Mouse (Mus musculus) kidney, postnatal 10 days (tissue): Measurements from ENCODE around the gene Unk.

Experiments used
- DNase-seq: peaks from one replicate; pipeline ENCODE4 v3.0.0; 2021; ENCODE audit warnings: mixed read lengths

The Unk gene

DNA sequence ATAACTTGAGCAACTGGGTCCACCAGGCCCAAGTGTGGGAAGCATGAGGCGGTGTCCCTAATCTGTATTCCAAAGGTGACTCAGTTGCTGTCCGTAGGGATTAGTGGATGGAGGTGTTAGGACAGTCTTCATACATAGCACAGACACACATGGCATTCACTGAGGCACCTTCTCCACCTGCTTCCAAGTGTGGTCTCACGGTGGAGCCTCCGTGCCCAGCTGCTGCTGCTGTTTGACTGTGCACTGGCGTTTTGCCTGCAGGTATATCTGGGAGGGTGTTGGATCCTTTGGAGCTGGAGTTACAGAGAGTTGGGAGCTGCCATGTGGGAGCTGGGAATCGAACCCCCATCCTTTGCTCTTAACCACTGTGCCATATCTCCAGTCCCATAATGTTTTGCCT lies 4.5 kb downstream of the Unk start:
- DNase-seq = no peak

DNA sequence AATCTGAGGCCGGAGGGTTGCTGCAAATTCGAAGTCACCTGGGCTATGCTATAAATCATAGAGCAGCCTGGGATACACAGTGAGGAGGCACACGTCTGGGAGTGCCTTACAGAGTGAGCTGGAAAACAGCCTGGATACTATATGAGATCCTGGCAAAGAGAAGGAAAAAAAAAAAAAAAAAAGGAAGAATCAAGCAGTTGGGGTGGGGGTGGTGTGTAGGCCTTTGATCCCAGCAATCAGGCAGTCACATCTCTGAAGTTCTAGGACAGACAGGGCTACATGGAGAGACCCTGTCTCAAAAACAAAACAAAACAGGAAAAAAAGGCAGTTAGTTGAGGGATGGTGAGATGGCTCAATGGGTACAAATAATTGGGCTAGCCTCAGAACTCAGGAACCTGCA lies 6.5 kb downstream of the Unk start:
- DNase-seq = no peak

DNA sequence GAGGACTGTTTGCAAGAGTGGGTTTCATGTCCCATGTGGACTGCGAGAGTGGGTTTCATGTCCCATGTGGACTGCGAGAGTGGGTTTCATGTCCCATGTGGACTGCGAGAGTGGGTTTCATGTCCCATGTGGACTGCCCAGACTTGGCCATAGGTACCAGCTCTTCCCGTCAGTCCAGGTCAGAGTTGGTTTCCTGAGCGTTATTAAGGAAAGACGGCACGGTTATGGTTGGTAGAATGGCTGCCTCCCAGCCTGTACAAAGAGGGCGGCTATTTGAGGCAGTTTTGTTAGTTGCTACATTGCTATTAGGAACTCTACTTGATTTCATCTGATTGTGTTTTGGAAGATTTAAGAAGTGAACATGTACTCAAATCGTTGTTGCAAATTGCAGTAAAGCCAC lies 7.7 kb downstream of the Unk start:
- DNase-seq = no peak

DNA sequence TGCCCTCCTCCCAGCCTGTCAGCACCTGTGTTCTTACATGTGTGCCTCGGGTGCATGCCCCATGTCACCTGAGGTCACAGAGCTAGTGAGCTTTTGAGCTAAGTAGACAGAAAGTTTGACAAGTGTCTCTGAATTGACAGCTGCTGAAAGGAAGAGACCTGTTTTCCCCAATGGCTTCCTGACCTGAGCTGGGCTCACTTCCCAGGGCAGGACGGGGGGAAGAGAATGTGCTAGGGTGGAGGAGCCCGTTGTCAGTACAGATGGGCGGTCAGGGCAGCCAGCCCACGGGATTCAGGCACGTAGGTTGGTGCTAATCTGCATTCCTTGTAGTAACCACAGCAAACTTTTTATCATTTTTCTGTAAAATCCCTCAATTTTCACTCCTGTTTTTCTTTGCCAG lies 10.5 kb downstream of the Unk start:
- no peak for DNase-seq

DNA sequence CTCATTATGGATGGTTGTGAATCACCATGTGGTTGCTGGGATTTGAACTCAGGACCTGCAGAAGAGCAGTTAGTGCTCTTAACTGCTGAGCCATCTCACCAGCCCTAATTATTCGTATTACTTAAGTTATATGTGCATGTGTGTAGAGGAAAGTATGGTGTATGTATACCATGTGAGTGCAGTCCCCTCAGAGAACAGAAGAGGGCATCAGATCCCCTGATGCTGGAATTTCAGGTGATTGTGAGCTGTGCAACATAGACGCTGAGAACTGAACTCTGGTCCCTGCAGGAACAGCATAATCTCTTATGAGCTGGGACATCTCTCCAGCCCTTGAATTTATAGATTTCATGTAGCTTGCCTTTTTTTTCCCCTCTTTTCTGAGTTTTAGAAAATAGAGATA lies 11.7 kb downstream of the Unk start:
- no peak for DNase-seq

DNA sequence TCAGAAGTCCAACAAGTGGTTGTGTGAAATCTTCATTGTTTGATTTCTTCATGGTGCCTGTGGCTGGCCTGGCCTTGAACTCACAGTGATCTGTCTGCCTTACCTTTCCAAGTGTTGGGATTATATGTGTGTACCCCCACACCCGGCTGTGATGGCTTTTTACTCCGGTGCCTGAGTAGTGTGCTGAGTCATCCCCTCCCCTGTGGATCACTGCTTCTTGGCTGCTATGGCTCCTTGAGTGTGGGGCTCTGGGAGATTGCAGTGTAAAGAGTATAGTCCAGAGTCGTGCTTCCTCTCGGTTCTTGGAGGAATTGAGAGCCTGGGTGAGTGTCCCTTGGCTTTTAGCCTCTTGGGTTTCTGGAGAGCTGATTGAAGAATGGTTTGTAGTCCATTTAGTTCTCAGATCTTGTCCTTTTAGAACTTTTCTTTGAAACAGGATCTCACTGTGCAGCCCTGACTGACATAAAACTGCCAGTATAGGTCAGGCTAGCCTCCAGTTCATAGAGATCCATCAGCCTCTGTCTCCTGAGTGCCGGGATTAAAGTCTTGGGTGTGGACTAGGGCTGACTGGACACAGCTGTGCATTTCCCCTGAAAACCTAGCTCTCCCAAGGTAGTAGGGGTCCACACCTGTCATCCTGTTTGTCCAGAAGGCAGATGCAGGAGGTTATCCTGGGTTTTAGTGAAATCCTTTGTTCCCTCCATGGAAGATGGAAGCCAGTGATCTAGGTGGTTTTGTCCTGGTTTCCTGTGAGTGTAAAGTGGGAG lies 12.4 kb downstream of the Unk start:
- no peak for DNase-seq

DNA sequence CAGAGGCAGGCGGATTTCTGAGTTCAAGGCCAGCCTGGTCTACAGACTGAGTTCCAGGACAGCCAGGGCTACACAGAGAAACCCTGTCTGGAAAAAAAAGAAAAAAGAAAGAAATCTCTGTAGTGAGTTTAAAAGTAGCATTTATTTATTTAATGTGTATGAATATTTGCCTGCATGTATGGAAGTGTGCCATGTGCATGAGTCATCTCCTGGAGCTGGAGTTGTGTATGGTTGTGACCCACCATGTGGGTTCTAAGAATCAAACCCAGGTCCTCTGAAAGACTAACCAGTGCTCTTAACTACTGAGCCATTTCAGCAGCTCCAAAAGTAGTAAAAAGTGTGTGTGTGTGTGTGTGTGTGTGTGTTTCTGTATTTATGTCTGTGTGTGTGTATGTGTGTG lies 13.2 kb downstream of the Unk start:
- no peak for DNase-seq

DNA sequence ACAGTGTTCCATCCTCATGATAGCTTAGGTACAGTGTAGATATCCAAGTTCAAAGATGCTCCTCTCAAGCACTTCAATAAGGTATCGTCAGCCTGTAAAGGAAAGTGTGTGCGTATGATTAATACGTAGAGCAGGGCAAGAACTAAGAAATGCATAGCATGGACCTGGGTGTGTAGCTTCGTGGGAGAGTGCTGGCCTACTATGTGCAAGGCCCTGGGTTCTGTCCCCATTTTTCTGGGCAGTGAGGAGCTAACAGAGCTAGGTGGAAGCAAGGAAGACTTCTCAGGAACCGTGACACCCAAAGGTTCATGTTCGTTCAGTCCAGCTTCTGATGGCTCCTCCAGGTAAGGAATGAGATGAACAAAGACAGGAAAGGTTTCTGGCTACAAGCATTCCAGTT lies 15.1 kb downstream of the Unk start:
- no peak for DNase-seq

DNA sequence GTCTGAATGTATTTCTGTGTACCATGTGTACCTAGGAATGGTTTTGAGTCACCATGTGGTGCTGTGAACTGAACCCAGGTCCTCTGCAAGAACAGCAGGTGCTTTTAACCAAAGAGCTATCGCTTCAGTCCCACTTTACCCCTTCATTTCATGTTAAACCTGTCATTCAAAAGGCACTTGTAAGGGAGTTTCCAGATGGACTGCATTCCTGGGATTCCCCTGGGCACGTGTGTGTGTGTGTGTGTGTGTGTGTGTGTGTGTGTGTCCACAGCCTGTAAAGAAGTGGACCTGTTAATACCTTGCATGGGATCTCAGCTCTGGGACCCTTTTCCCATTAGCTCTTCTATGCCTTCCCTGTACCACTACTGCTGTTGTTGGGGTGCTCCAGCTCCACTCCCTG lies 19.5 kb downstream of the Unk start:
- DNase-seq = no peak

DNA sequence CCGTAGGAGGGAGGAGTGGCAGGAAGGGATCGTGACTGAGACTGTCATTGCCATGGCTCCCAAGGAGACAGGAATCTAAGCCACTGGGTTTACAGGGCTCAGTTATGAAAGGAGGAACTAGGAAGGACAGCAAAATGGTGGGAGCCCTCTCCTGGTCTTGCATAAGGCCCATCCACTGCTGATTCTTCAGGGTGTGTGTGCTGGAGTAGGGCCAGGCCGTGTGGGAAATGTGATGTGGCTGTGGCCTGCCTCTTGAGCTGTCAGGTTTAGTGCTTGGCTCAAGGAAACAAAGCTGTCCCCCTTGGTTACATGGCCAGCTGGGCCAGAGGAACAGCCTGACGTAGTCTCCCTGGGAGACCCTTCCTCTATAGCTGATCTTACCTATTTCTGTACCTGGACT lies 20.1 kb downstream of the Unk start:
- DNase-seq = no peak

DNA sequence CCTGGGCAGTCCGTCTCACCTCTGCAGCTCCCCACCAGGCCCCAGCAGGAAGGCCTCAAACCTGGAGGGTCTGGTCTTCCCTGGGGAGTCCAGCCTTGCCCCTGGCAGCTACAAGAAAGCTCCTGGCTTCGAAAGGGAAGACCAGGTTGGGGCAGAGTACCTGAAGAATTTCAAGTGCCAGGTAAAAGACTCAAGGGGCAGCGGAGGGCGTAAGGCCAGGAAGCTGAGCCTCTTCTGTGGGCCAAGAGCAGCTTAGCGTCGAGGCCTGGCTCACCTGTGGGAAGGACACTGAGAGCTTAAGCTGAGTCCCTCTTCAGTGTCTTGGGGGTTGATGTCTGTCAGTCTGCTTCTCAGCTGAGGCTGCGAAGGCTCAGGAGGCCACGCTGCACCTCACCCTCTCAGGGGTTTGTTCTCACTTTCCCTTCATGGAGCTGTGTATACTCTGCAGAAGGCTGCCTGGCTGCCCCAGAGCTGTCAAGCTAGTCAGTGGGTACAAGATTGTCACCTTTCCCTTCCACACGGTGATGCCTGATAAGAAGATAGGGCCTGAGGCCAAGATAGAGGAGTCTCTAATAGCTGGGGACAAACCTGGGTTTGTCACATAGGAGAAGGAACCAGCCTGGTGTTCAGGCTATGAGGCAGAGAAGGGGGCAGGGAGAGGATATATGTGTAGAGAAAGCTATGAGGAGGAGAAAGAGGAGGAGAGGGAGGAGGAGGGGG lies 23.5 kb downstream of the Unk start:
- no peak for DNase-seq

DNA sequence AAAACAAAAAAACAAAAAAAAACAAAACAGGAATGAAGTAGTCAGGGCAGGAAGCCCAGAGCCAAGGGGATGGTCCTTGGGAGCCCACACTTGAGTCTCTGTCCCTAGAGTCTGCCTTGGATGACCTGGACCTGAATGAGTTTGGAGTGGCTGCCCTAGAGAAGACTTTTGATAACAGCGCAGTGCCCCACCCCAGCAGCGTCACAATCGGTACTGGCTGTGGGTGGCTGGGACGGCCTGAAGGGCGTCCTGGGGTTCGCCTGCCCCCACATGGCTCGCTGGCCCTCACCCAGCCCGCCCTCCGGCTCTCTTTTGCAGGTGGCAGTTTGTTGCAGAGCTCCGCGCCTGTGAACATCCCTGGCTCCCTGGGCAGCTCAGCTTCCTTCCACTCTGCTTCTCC lies 25.8 kb downstream of the Unk start:
- no peak for DNase-seq

DNA sequence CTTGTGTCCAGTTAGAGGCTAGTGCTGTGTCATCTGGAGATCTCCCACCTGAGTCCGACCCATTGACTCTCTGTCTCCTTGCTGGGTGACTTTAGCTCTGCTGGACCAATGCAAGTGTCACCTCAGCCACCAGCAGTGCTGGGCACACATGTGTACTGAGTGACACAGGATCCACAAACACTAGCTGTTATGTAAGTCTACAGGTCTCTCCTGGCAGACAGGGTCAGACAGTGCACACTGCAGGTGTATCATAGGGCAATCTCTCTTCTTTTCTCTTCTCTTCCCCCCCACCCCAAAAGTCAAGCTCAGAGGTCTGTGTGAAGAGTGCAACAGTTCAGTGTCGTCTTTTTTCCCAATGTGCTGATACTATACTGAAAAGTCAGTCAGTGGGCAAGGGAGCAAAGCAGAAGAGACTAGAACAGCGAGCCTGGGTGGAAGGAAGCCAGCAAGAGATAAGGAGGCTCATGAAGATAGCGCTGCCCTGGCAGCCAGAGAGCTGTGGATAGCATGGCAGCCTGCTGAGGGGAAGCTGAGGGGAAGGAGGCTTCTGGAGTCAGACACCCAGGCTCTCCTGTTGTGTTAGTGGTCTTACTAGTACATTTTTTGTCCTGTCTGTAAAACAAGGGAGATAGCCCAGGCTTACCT lies 27.2 kb downstream of the Unk start:
- no peak for DNase-seq

DNA sequence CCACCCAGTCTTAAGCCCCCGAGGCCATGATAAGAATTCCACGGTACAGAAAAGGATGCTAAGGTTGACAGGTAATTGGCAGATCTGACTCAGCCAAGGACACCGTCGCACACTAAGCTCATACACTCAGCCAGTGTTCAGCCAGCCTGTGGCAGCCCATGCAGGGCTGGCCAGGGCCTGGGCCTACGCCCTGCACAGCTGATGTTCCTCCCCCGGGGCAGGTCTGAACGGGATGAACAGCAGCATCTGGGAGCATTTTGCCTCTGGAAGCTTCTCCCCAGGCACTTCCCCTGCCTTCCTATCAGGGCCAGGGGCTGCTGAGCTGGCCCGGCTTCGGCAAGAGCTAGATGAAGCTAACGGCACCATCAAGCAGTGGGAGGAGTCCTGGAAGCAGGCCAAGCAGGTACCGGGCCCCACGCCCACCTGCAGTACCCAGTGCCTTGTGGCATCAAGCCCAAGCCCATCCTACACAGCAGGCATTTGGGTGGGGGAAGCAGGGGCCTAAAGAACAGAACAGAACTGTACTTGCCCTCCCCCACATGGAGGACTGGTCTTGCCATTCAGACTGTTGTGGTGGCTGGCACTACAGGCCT lies 28.0 kb downstream of the Unk start:
- no peak for DNase-seq

DNA sequence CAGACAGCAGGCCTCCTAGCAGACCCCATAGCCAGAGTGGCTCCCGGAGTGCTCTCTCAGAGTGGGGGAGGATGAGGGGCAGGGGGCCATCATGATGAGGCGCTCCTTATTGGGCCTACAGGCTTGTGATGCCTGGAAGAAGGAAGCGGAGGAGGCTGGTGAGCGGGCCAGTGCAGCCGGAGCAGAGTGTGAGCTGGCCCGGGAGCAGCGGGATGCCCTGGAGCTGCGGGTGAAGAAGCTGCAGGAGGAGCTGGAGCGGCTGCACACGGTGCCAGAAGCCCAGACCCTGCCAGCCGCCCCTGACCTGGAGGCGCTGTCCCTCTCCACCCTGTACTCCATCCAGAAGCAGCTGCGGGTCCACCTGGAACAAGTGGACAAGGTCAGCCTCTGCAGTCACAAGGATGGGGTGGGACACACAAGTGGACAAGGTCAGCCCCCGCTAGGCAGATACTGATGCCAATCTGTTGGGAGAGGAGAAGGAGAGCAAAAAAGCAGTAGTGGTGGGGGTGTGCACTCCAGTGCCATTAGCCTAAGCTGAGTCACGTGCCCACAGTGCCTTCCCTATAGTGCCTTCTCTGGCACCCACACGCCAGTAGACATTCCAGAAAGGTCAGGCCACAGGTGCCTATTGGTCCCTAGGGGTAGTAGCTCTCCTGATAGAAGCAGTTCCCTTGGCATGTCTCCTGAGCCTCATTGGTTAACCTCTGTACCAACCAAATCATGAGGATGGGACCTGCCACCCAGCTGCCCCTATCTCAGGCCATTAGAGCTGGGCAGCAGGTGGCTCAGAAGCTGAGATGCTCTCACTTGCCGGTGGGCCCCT lies 29.0 kb downstream of the Unk start:
- no peak for DNase-seq

DNA sequence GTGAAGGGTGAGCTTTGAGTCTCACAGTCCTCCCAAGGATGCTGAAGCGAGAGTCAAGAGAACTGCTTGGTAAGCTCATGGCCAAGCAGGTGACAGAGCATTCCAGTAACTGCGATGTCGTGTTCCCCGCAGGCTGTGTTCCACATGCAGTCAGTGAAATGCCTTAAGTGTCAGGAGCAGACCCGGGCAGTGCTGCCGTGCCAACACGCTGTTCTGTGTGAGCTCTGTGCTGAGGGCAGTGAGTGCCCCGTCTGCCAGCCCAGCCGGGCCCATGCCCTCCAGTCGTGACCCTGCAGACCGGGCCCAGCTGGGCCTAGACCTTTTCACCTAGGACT lies 29.5 kb downstream of the Unk start:
- DNase-seq = no peak

DNA sequence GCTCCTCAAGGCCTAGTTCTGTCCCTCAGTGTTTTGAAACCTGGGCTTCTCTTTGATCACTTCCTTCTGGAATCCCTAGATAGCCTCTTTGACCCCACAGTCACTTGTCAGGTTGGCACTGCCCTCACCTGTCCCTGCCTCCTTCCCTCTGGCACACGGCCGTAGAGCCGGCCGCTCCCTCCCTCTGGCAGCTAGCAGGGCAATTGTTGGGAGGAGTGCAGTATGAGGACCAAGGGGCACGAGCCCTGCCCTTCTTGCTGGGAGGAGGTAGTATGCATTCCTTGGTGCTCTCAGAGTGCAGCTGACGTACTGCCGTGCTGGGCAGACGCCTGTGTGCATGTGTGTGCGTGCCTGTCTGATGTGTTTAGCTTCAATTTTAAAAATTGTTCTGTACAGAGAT lies 30.5 kb downstream of the Unk start:
- no peak for DNase-seq

DNA sequence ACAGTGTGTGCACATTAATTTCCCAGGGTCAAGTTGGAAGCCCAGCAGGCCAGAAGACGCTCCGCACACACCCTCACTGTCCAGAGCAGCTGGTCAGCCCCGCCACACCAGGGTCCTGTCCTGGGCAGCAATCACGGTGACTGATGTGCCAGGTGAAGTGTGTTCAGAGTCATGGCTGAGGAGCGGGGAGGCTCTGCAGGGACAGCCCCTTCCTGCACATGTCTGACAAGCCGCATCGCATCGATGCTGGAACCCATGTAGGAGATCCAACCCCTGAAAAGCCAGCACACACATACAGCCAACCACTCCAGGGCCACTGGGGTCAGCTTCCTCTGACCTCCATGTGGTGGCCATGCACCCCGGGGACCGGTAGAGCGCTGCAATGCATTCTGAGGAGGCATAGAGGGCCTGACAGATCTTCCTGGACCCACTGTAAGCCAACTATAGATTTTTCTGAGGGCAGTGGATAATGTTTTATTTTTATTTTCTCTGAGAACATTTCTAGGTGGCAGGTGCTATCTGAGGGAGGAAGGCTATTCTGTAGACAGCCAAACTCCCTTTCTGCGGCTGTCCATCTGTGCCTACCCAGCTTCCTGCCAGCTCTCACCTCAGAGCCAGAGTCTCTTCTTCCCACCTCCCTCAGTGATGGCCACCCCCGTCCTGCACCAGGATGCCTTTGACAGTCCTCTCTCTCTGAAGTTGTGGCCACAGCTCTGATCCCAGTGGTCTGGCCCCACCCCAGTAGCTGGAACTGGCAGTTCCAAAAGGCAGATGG lies 31.7 kb downstream of the Unk start:
- no peak for DNase-seq

DNA sequence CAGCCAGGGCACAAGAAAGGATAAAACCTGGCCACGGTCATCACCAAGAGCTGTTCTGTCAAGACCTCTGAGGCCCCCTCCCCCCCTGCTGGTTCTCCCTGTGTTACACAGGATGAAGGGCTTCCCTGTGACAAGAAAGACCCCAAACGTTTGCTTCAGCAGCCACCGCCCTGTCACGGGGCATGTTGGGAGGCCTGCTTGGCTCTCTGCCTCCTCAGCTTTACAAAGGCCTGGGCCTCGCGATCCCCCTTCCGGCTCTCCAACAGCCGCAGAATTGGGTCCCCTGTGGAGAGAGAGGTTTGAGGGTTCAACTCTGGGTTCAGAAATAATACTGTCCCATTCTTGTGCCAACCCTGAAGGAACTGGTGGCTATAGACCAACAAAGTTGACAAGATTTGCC lies 32.4 kb downstream of the Unk start:
- DNase-seq = no peak

DNA sequence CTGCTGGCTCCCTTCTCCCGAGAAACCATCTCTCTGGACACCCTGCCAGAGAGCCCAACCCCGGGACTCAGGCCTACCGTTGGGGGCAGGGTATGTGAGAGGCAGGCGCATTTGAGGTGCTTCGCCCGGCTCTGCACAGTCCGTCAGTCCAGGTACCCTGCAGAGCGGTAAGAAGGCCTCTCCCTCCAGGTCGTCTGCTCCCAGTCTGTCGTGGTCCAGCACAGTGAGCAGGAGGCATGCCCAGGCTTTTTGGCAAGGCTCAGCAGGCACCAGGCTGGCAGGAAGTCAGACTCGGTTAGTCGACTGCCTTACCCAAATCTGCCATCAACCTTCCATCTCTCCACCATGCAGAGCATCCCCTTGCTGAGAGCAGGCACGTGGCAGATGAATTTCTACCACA lies 33.4 kb downstream of the Unk start:
- DNase-seq = no peak

DNA sequence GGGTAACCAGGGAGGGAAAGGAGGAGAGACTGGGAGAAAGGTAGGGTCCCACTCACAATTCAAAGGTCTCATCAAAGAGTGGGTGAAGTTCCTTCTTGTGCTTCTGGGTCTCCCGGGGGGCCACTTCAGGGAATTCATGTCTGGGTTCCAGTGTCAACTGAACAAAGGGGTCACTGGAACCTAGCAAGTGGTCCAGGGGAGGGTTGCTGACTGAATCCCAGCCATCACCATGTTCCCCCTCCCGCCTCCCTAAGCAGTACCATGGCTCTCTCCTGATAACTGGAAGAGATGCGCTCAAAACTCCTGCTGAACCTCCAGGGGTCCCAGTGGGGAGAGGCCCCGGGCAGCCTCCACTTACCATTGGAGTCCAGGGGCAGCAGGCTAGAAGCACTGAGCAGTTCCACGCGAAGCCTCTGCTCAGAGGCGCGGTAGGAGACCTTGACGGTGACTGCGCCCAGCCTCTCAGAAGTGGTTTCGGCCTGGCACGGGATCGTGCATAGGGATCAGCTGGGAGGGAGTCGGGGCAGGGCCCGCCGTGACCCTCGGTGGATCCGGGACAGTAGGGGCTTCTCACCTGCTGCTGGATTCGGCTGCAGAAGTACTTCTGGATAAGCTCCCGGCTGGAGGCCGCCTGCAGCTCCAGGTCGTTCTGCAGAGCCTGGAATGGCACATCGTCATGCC lies 34.2 kb downstream of the Unk start:
- no peak for DNase-seq

DNA sequence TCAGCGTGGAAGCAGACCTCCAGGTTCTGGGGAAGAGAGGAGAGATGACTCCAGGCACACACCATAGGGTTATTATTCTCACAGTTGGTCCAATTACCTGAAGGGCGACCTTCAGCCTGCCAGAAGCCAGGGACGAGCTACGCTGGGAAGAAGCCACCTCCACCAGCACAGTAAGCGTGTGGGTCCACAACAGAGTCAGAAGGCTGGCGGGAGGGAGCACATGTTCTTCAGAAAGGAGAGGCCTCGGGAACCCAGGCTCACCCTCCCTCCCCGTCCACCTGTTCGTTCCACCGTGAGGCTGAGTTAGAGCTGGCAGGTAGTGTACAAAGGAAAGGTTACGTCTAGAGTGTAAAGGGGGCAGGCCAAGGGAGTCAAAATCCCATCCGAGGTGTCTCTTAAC lies 35.2 kb downstream of the Unk start:
- no peak for DNase-seq
